Mouse (Mus musculus): ENCODE measurements around the gene Ctrl.

Ctrl gene

DNA sequence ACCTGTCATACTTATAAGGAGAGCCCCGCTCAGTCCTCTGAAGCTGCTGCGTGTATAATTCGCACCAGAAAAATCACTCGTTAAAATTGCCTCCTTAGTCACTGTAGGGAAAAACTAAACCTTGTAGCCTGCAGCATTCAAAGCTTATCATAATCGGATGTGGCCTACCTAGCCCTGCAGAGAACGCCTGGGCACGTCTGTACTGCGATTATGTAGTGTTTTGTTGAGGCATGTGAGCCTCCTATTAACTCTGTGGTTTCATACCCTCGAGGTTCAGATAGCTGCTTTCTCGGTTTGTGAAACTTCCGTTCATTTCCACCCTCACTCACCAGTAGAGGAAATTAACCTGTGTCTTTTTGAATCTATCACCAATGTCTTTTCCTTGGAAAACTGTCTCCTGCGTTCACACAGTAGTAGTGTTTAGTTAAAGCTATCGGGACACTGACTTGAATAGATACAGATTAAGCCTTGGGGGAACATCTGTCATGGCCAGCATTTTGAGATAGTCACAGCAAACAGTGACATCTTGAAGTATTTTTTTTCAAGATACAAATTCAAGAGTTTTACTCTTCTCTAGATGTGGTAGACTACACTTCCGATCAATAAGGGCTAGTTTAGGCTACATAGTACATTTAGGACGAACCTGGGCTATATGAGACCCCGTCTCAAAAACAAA lies 32.6 kb downstream of the Ctrl start:
- no peak for TF ChIP-seq GATA4 (IDR thresholded peaks at IDR 0.05; ENCODE audit: insufficient replicate concordance, low read length)

- TF ChIP-seq GATA4 (IDR thresholded peaks at IDR 0.05; ENCODE audit: insufficient replicate concordance, low read length), result no peak
These were observed 33.3 kb downstream of the Ctrl start, which contains the start of gene Pskh1 for GRCm38 (mm10) chr8:105900180-105900940. TSS of gene Pskh1 (plus strand) at chr8:105900441.

DNA sequence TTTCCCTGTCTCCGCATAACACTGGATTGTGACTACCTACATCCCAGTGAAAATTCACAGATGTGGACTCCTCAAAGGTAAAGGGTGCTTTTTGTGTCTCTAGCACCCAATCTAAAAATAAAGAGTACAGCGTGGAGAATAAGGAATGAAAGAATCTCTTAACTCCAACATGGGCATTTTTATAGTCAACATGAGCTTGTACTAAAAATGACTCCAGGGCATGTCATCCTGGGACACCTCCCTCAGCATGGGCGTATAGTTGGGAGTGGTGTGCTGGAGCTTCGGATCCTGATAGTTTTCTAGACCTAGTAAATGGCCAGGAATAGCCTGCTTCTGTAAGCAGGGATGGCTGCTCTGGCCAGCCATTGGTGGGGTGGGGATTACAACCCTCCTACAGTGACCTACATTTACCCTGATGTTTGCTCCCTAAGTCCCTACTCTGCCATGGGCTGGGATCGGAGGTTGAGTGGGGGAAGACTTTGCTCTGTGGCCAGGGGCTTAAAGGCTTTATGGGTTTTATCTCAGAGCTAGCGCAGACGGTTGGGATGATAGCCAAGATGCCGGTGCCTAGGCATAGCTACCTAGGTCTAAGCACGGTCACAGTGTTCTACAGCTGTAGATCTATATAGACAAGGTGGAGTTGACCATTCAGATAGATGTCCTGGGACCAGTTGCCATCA lies 35.7 kb downstream of the Ctrl start:
- TF ChIP-seq GATA4 (IDR thresholded peaks at IDR 0.05; ENCODE audit: insufficient replicate concordance, low read length), result no peak

- no peak for TF ChIP-seq GATA4 (IDR thresholded peaks at IDR 0.05; ENCODE audit: insufficient replicate concordance, low read length)
These were observed 40.3 kb downstream of the Ctrl start, which contains the start of gene Nrn1l for GRCm38 (mm10) chr8:105893339-105893738. TSS of gene Nrn1l (plus strand) at chr8:105893567.

GRCm38 (mm10) chr8:105892432-105892831 lies 41.2 kb downstream of the Ctrl start:
- TF ChIP-seq GATA4 (IDR thresholded peaks at IDR 0.05; ENCODE audit: insufficient replicate concordance, low read length), result no peak

DNA sequence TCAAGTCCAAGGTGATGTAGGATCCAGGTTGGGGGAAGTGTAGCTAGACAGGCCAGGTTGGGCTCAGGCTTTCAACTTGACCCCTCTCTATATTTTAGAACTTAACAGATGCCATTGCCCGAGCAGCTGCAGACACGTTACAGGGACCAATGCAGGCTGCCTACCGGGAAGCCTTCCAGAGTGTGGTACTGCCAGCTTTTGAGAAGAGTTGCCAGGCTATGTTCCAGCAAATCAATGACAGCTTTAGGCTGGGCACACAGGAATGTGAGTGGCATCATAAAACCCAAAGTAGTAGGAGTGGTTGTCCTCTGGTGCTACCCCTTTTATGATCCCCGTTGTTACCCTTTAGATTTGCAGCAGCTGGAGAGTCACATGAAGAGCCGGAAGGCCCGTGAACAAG lies 42.8 kb downstream of the Ctrl start:
- no peak for TF ChIP-seq GATA4 (IDR thresholded peaks at IDR 0.05; ENCODE audit: insufficient replicate concordance, low read length)

GRCm38 (mm10) chr8:105889756-105890465 lies 43.8 kb downstream of the Ctrl start:
- TF ChIP-seq GATA4 (IDR thresholded peaks at IDR 0.05; ENCODE audit: insufficient replicate concordance, low read length), result no peak

Data from liver, adult (tissue).